Mouse (Mus musculus): Measurements from ENCODE around the gene Plekhg1. TPM values are rescaled to one million over a fixed set of nuclear protein-coding genes. Genes with fewer than 3 reads are reported as not detected.

The Plekhg1 gene
- total and polyA plus RNA-seq, 3 experiments = 3.6 to 11.0 (median 7.6) TPM

DNA sequence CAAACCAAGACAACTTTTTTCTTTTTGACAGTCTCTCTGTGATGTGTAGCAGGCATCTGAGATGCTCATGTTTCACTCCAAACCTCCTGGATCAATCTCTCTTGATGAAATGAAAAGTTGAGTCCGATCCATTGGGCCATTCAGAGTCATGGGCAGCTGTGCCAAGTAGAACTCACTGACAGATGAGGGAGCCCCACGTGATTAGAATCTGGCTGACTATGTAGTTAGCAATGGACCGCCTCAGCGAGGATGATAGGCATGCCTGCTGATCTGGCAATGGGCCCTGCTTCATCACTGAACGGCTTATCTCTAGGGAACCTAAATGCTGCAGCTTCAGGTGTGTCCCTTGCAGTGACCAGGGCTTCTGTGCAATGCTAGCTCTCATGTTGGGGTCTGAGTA is 3.7 kb downstream of the Plekhg1 start:
- WGBS = 47% methylated on average over 5 of the region's 5 CpGs
- DNase-seq = peak in 1 of 2 experiments; percentile 21
- Histone ChIP-seq H3K9ac (ENCODE audit: low read depth, low read length) (no peak overlapping the region), H3K4me3 (no peak overlapping the region), H3K27me3 (ENCODE audit: control insufficient read depth, insufficient read depth, low read length) (no peaks in the 10 kb centered on the region), H3K4me1 (ENCODE audit: control insufficient read depth, insufficient read depth, low read length) (peaks cover 20% of the 10 kb centered on the region), H3K27ac (no peak overlapping the region), H3K36me3 (ENCODE audit: control insufficient read depth, insufficient read depth, low read length) (peaks cover 20% of the 10 kb centered on the region), H3K79me2 (replicated peaks; ENCODE audit: control insufficient read depth, insufficient read depth, low read length) (no peaks in the 10 kb centered on the region)
- intact Hi-C loops (cut with DNase I) = loop anchor here (5.0 kb wide), 4 partner anchors 43 to 152 kb away; no protein-coding TSS in a partner anchor
- no peak for TF ChIP-seq CTCF (IDR thresholded peaks at IDR 0.05)
- no peak for TF ChIP-seq POLR2A (IDR thresholded peaks at IDR 0.05; ENCODE audit: insufficient read depth, low read depth, low read length)
- TF ChIP-seq EP300 (IDR thresholded peaks at IDR 0.05; ENCODE audit: insufficient read depth, low read depth, low read length) = no peak

DNA sequence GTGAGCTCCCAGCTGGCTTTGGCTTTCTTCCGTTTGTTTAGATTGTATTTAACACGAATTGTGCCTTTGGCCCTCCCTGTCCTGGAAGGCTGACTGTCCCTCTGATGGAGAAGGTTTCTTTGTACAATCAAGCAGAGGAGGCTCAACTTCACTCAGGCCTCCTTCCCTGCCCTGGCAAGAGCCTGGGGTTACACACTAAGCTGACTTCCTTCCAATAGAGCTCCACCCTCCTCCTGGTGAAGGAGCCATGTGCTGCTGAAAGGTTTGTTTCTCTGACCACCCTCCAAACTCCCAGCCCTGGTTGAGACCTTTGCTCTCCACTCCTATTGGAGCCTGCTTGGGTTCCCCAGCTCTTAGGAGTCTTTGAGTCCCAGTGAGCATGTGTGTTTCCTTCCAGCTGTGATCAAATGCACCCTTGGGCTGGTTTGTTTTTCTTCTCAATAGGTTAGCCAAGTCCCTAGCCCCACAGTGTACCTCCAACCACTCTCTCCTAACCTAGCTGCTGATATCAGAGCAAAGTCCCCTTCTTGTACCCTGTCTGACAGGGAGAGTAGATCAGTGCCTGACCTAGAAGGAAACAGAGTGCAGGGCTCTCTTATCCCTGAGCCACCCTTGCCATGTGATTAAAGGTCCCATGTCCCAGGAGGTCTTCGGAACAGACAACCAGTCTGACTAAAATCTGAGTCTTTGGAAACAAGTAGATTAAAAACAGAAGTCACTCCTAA is 6.8 kb downstream of the Plekhg1 start:
- TF ChIP-seq POLR2A (IDR thresholded peaks at IDR 0.05; ENCODE audit: insufficient read depth, low read depth, low read length) (no peak), CTCF (IDR thresholded peaks at IDR 0.05) (no peak), EP300 (IDR thresholded peaks at IDR 0.05; ENCODE audit: insufficient read depth, low read depth, low read length) (no peak; the same call in 1 of the 2 replicates)
- WGBS = 41% methylated on average over 3 of the region's 3 CpGs
- intact Hi-C loops (cut with DNase I) = no loop called here
- no peaks in the 10 kb centered on the region for H3K27me3 ChIP-seq (ENCODE audit: control insufficient read depth, insufficient read depth, low read length)
- no peaks in the 10 kb centered on the region; the same call in 1 of the 2 replicates for H3K79me2 ChIP-seq (replicated peaks; ENCODE audit: control insufficient read depth, insufficient read depth, low read length)
- peaks cover 23% of the 10 kb centered on the region for H3K4me1 ChIP-seq (ENCODE audit: control insufficient read depth, insufficient read depth, low read length)
- peak overlapping the region; percentile 64 for H3K27ac ChIP-seq
- peaks cover 26% of the 10 kb centered on the region for H3K36me3 ChIP-seq (ENCODE audit: control insufficient read depth, insufficient read depth, low read length)
- H3K9ac ChIP-seq (ENCODE audit: low read depth, low read length) = no peak overlapping the region
- peak; percentile 34 to 46 for DNase-seq
- H3K4me3 ChIP-seq = no peak overlapping the region

DNA sequence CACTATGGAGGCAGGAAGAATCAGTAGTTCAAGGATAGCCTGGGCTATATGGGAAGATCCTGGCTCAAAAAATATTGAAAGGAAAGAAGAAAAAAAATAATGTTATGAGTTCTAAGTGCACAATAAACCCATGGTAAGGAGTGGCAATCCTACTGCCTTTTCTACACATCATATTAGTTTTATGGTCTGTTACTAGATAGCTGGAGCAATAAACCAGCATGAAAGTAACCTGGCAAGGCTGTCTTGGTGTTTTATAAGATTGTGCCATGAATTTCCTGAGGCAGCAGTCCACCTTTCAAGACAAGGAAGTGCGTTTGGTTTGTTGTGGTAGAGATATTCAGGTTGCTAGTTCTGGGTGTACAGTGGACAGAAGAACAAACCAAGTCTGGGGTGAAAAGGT is 9.4 kb downstream of the Plekhg1 start:
- Histone ChIP-seq H3K36me3 (ENCODE audit: control insufficient read depth, insufficient read depth, low read length) (peaks cover 26% of the 10 kb centered on the region), H3K79me2 (replicated peaks; ENCODE audit: control insufficient read depth, insufficient read depth, low read length) (no peaks in the 10 kb centered on the region; the same call in 1 of the 2 replicates), H3K27me3 (ENCODE audit: control insufficient read depth, insufficient read depth, low read length) (no peaks in the 10 kb centered on the region), H3K4me3 (no peak overlapping the region), H3K9ac (ENCODE audit: low read depth, low read length) (no peak overlapping the region), H3K27ac (no peak overlapping the region), H3K4me1 (ENCODE audit: control insufficient read depth, insufficient read depth, low read length) (peaks cover 20% of the 10 kb centered on the region)
- intact Hi-C loops (cut with DNase I) = no loop called here
- TF ChIP-seq EP300 (IDR thresholded peaks at IDR 0.05; ENCODE audit: insufficient read depth, low read depth, low read length) (no peak), POLR2A (IDR thresholded peaks at IDR 0.05; ENCODE audit: insufficient read depth, low read depth, low read length) (no peak), CTCF (IDR thresholded peaks at IDR 0.05) (no peak)
- DNase-seq = no peak
- 73% methylated on average over 1 of the region's 1 CpGs for WGBS

DNA sequence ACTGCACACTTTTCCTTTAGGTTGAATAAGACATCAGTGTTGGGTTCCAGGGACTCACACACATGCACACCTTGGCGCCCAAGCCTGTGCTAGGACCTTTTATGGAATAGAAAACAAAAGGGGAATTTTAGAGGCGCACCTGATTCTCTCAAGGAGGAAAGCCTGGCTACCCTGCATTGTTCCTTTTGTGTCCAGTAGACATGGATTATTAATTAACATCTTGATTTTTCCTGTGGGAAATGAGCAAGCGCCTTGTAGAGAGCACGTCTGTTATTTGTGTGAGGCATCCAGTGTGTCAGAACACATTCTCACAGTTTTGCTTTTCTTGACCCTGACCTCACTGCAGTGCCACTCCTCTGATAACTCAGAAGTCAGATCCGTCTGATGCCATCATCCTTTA is 21.8 kb downstream of the Plekhg1 start:
- no peaks in the 10 kb centered on the region for H3K27me3 ChIP-seq (ENCODE audit: control insufficient read depth, insufficient read depth, low read length)
- TF ChIP-seq EP300 (IDR thresholded peaks at IDR 0.05; ENCODE audit: insufficient read depth, low read depth, low read length) (no peak), POLR2A (IDR thresholded peaks at IDR 0.05; ENCODE audit: insufficient read depth, low read depth, low read length) (no peak), CTCF (IDR thresholded peaks at IDR 0.05) (no peak)
- WGBS = 57% methylated on average over 5 of the region's 5 CpGs
- H3K79me2 ChIP-seq (replicated peaks; ENCODE audit: control insufficient read depth, insufficient read depth, low read length) = 0 out of 2 replicates have a peak, but pooled peaks cover 2% of the 10 kb centered on the region
- no peak overlapping the region for H3K9ac ChIP-seq (ENCODE audit: low read depth, low read length)
- DNase-seq = peak in 1 of 2 experiments; percentile 25
- H3K27ac ChIP-seq = peak overlapping the region; percentile 58
- H3K4me1 ChIP-seq (ENCODE audit: control insufficient read depth, insufficient read depth, low read length) = peaks cover 17% of the 10 kb centered on the region
- H3K4me3 ChIP-seq = no peak overlapping the region
- intact Hi-C loops (cut with DNase I) = loop anchor here (2.0 to 5.0 kb wide), 2 partner anchors 21 to 40 kb away; partner anchors contain the start of gene Plekhg1
- H3K36me3 ChIP-seq (ENCODE audit: control insufficient read depth, insufficient read depth, low read length) = peaks cover 11% of the 10 kb centered on the region

DNA sequence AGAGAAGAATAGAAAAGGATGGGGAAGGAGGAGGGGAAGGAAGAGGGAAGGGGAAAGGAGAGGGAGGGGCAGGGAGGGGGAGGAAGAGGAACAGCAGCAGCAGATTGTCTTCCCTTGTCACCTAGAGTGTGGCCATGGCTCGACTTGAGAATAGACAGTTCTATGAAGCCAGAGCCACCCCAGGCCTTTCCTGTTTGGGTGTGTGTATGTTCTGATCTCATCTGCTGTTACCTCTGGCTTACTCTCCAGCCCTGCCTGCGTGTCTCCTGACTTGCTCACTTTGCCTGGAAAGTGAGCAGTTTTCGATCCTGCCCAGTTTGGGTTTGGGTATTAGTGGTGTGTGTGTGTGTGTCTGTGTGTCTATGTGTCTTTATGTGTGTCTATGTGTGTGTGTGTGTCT is 23.0 kb downstream of the Plekhg1 start:
- 0 out of 2 replicates have a peak, but pooled peaks cover 2% of the 10 kb centered on the region for H3K79me2 ChIP-seq (replicated peaks; ENCODE audit: control insufficient read depth, insufficient read depth, low read length)
- H3K4me3 ChIP-seq = no peak overlapping the region
- H3K27ac ChIP-seq = peak overlapping the region; percentile 36
- 29% methylated on average over 3 of the region's 3 CpGs for WGBS
- no peaks in the 10 kb centered on the region for H3K27me3 ChIP-seq (ENCODE audit: control insufficient read depth, insufficient read depth, low read length)
- no peak for DNase-seq
- TF ChIP-seq CTCF (IDR thresholded peaks at IDR 0.05) = no peak
- peaks cover 11% of the 10 kb centered on the region for H3K36me3 ChIP-seq (ENCODE audit: control insufficient read depth, insufficient read depth, low read length)
- H3K9ac ChIP-seq (ENCODE audit: low read depth, low read length) = 0 out of 2 replicates have a peak overlapping the region, but pooled peaks have one; percentile 3
- intact Hi-C loops (cut with DNase I) = loop anchor here (5.0 kb wide), 1 partner anchor 39 kb away; no protein-coding TSS in a partner anchor
- peaks cover 16% of the 10 kb centered on the region for H3K4me1 ChIP-seq (ENCODE audit: control insufficient read depth, insufficient read depth, low read length)

DNA sequence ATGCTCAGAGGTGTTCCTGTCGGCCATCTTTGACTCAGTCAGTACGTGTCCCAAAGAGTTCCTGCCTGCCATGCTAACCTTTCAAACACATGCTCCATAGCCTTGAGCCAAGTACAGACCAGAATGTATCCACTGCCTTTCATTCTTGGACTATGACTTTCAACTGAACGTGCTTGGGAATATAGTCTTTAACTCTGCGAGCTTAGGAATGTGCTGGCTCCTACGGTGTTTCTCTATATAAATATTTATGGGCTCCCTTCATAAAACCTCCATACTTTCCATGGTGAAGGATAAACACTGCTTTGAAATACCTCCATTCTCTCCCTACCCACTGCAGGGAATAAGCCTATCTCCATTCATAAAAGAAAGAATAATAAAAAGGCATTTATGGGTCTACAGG is 29.0 kb downstream of the Plekhg1 start:
- H3K36me3 ChIP-seq (ENCODE audit: control insufficient read depth, insufficient read depth, low read length) = peaks cover 11% of the 10 kb centered on the region
- no peak overlapping the region for H3K9ac ChIP-seq (ENCODE audit: low read depth, low read length)
- no peak overlapping the region for H3K4me3 ChIP-seq
- 67% methylated on average over 5 of the region's 5 CpGs for WGBS
- peaks cover 7% of the 10 kb centered on the region for H3K4me1 ChIP-seq (ENCODE audit: control insufficient read depth, insufficient read depth, low read length)
- TF ChIP-seq CTCF (IDR thresholded peaks at IDR 0.05) (no peak), POLR2A (IDR thresholded peaks at IDR 0.05; ENCODE audit: insufficient read depth, low read depth, low read length) (no peak)
- H3K79me2 ChIP-seq (replicated peaks; ENCODE audit: control insufficient read depth, insufficient read depth, low read length) = 0 out of 2 replicates have a peak, but pooled peaks cover 2% of the 10 kb centered on the region
- intact Hi-C loops (cut with DNase I) = no loop called here
- peak overlapping the region; percentile 23; the same call in 1 of the 2 replicates for H3K27ac ChIP-seq
- H3K27me3 ChIP-seq (ENCODE audit: control insufficient read depth, insufficient read depth, low read length) = no peaks in the 10 kb centered on the region
- DNase-seq = no peak
